In the genomic region with DNA sequence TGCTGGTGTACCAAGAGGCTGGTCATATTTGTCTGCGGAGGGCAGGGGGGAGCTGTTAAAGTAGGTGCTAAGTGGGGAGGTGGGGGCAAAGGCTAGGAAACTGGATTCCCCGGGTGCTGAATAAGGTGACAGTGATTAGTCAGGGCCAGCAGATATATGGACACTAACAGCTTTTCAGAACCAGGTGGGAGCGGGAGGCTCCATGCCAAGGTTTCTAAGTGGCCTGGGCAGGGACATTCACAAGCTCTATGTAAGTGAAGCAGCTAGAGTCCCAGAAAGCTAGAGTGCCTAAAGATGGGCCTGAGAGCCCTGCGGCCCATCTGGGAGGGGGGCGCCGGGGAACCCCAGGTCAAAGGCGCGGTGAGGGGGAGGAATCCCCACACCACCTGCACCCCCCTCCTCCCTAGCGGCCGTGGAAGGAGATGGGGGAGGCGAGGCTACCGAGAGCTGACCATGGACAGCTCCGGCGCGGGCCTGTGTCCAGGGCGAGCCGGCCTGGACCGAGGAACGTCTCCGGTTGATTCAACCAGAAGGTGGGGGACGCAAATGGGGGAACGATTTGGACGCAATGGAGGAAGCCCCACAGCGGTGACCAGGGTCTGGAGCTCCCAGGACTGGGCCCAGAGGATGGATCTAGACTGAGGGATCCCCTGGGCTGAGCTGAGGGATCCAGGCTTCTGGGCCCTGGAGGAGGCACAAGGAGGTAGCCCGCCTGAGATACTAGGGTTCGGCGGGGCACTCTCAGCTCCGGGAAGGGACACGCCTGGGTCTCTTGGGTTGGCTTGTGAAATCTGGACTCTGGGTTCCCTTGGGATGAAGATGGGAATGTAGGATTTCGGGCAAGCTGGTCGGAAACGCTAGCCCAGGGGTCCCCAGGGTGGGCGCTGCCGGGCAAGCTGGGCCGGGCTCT, we compare ENCODE assay signal across 8 mouse cellular contexts. TPM values are rescaled to one million over a fixed set of nuclear protein-coding genes. Genes with fewer than 3 reads are reported as not detected.
DNase-seq lines count a peak whose midpoint lies in the region; ATAC-seq and TF ChIP-seq lines count a peak whose summit lies in the region.

No protein-coding gene starts in this region.

- intact Hi-C loops in left cerebral cortex, adult 2 months (cut with DNase I): no loop called here

- peak overlapping the region; percentile 84 for H3K4me3 ChIP-seq in left cerebral cortex, adult 2 months
- H3K4me3 ChIP-seq in forebrain, embryonic 16.5 days (replicated peaks; ENCODE audit: low read length): peak overlapping the region; percentile 85
- H3K4me3 ChIP-seq in intestine, embryonic 16.5 days (ENCODE audit: low read length): peak overlapping the region; percentile 67
- peak overlapping the region; percentile 64 for H3K4me3 ChIP-seq in lung, embryonic 16.5 days (ENCODE audit: low read length)

- H3K9me3 ChIP-seq in forebrain, embryonic 16.5 days (ENCODE audit: control insufficient read depth, low read length): no peaks in the 10 kb centered on the region
- H3K9me3 ChIP-seq in intestine, embryonic 16.5 days (ENCODE audit: control insufficient read depth, low read length): no peaks in the 10 kb centered on the region
- no peaks in the 10 kb centered on the region for H3K9me3 ChIP-seq in lung, embryonic 16.5 days (ENCODE audit: control insufficient read depth, low read length)

- H3K4me1 ChIP-seq in forebrain, embryonic 16.5 days (replicated peaks; ENCODE audit: control insufficient read depth, insufficient read depth, low read length): peaks cover 49% of the 10 kb centered on the region
- peaks cover 35% of the 10 kb centered on the region for H3K4me1 ChIP-seq in intestine, embryonic 16.5 days (ENCODE audit: control insufficient read depth, insufficient read depth, low read length)
- H3K4me1 ChIP-seq in lung, embryonic 16.5 days (replicated peaks; ENCODE audit: control insufficient read depth, insufficient read depth, low read length): peaks cover 38% of the 10 kb centered on the region

- no peak; the same call in 1 of the 2 replicates for TF ChIP-seq CTCF in left cerebral cortex, adult 2 months (IDR thresholded peaks at IDR 0.05)

- H3K27ac ChIP-seq in left cerebral cortex, adult 2 months: peak overlapping the region; percentile 97
- H3K27ac ChIP-seq in forebrain, embryonic 16.5 days (ENCODE audit: low read length): peak overlapping the region; percentile 42
- no peak overlapping the region for H3K27ac ChIP-seq in intestine, embryonic 16.5 days (ENCODE audit: low read length)
- H3K27ac ChIP-seq in lung, embryonic 16.5 days (ENCODE audit: low read length): no peak overlapping the region

- peak overlapping the region; percentile 59 for H3K4me2 ChIP-seq in forebrain, embryonic 16.5 days (ENCODE audit: low read length)
- peak overlapping the region; percentile 98 for H3K4me2 ChIP-seq in intestine, embryonic 16.5 days (ENCODE audit: low read depth, low read length)
- peak overlapping the region; percentile 99 for H3K4me2 ChIP-seq in lung, embryonic 16.5 days (ENCODE audit: low read depth, low read length)

- peaks cover 9% of the 10 kb centered on the region for H3K27me3 ChIP-seq in forebrain, embryonic 16.5 days (replicated peaks; ENCODE audit: control insufficient read depth, insufficient read depth, low read length)
- H3K27me3 ChIP-seq in intestine, embryonic 16.5 days (replicated peaks; ENCODE audit: control insufficient read depth, insufficient read depth, low read length): peaks cover 32% of the 10 kb centered on the region
- peaks cover 58% of the 10 kb centered on the region for H3K27me3 ChIP-seq in lung, embryonic 16.5 days (ENCODE audit: control insufficient read depth, insufficient read depth, low read depth, low read length)

- ATAC-seq in forebrain, embryonic 16.5 days: no peak
- no peak for ATAC-seq in intestine, embryonic 16.5 days
- no peak for ATAC-seq in lung, embryonic 16.5 days (ENCODE audit: low read depth)
- no peak for ATAC-seq in erythroid progenitor cell, adult 5-6 weeks (replicated peaks; ENCODE audit: low FRiP score, poor library complexity, severe bottlenecking)

- 3% methylated on average over 35 of the region's 35 CpGs for WGBS in forebrain, embryonic 16.5 days
- WGBS in intestine, embryonic 16.5 days: 5% methylated on average over 34 of the region's 35 CpGs
- 3% methylated on average over 34 of the region's 35 CpGs for WGBS in lung, embryonic 16.5 days

- no peaks in the 10 kb centered on the region for H3K36me3 ChIP-seq in forebrain, embryonic 16.5 days (ENCODE audit: control insufficient read depth, insufficient read depth)
- no peaks in the 10 kb centered on the region for H3K36me3 ChIP-seq in intestine, embryonic 16.5 days (ENCODE audit: control insufficient read depth, insufficient read depth, low read length)
- no peaks in the 10 kb centered on the region for H3K36me3 ChIP-seq in lung, embryonic 16.5 days (ENCODE audit: control insufficient read depth, insufficient read depth, low read length)

- DNase-seq in left cerebral cortex, adult 2 months (ENCODE audit: extremely low spot score in 1 of 2, low spot score in 2 of 2): peak in 1 of 2 experiments; percentile 41
- DNase-seq in left cerebral cortex, adult 18-20 months (ENCODE audit: low spot score in 2 of 2): no peak
- peak; percentile 80 for DNase-seq in cerebellum, adult 11-12 months
- DNase-seq in retina, postnatal 1 day: peak; percentile 53

- peak overlapping the region; percentile 94 for H3K9ac ChIP-seq in forebrain, embryonic 16.5 days (replicated peaks; ENCODE audit: low read depth, low read length)
- peak overlapping the region; percentile 74 for H3K9ac ChIP-seq in intestine, embryonic 16.5 days (ENCODE audit: low read depth, low read length)
- H3K9ac ChIP-seq in lung, embryonic 16.5 days (ENCODE audit: low read length): peak overlapping the region; percentile 70

RNA-seq across cellular contexts. Expression of a gene that starts 0.8 kb away (rescaled TPM):
- total RNA-seq in left cerebral cortex, adult 2 months (2021): 100 to 1,000 TPM; 156 to 159 TPM
- 100 to 1,000 TPM; 154 to 170 TPM for total RNA-seq in left cerebral cortex, adult 18-20 months (2021)
- 16.1 and 19.7 TPM in 2 replicates for polyA plus RNA-seq in forebrain, embryonic 16.5 days (2015; fragmentation: Nextera tagmentation; extraction: Ambion mirVana)
- polyA plus RNA-seq in intestine, embryonic 16.5 days (2015; fragmentation: Nextera tagmentation; extraction: Ambion mirVana): 10.3 and 12.0 TPM in 2 replicates
- polyA plus RNA-seq in lung, embryonic 16.5 days (2015; fragmentation: Nextera tagmentation; extraction: Ambion mirVana): 2.2 and 2.5 TPM in 2 replicates
- not detected in 2 replicates for total RNA-seq in erythroid progenitor cell, adult 5-6 weeks (2015; ENCODE audit: low replicate concordance)
- total RNA-seq in erythroid progenitor cell, adult 5-6 weeks (2017; ENCODE audit: low replicate concordance): not detected in 2 replicates

RNA-seq across cellular contexts. Expression of a gene that starts 4.4 kb away (rescaled TPM):
- 100 to 1,000 TPM; 156 to 178 TPM for total RNA-seq in left cerebral cortex, adult 2 months (2021)
- 100 to 1,000 TPM; 133 to 165 TPM for total RNA-seq in left cerebral cortex, adult 18-20 months (2021)
- 6.1 and 18.5 TPM in 2 replicates for polyA plus RNA-seq in forebrain, embryonic 16.5 days (2015; fragmentation: Nextera tagmentation; extraction: Ambion mirVana)
- polyA plus RNA-seq in intestine, embryonic 16.5 days (2015; fragmentation: Nextera tagmentation; extraction: Ambion mirVana): 1.2 and 2.7 TPM in 2 replicates
- 0.53 TPM in 2 replicates for polyA plus RNA-seq in lung, embryonic 16.5 days (2015; fragmentation: Nextera tagmentation; extraction: Ambion mirVana)
- not detected in 2 replicates for total RNA-seq in erythroid progenitor cell, adult 5-6 weeks (2015; ENCODE audit: low replicate concordance)
- not detected in 2 replicates for total RNA-seq in erythroid progenitor cell, adult 5-6 weeks (2017; ENCODE audit: low replicate concordance)

RNA-seq across cellular contexts. Expression of a gene that starts 29.5 kb away (rescaled TPM):
- total RNA-seq in left cerebral cortex, adult 2 months (2021): 100 to 1,000 TPM; 428 to 429 TPM
- total RNA-seq in left cerebral cortex, adult 18-20 months (2021): 100 to 1,000 TPM; 372 to 395 TPM
- polyA plus RNA-seq in forebrain, embryonic 16.5 days (2015; fragmentation: Nextera tagmentation; extraction: Ambion mirVana): 206 and 215 TPM in 2 replicates
- 139 and 150 TPM in 2 replicates for polyA plus RNA-seq in intestine, embryonic 16.5 days (2015; fragmentation: Nextera tagmentation; extraction: Ambion mirVana)
- 181 and 191 TPM in 2 replicates for polyA plus RNA-seq in lung, embryonic 16.5 days (2015; fragmentation: Nextera tagmentation; extraction: Ambion mirVana)
- total RNA-seq in erythroid progenitor cell, adult 5-6 weeks (2015; ENCODE audit: low replicate concordance): 143 and 194 TPM in 2 replicates
- total RNA-seq in erythroid progenitor cell, adult 5-6 weeks (2017; ENCODE audit: low replicate concordance): 312 and 348 TPM in 2 replicates

RNA-seq across cellular contexts. Expression of a gene that starts 30.9 kb away (rescaled TPM):
- total RNA-seq in left cerebral cortex, adult 2 months (2021): under 1 TPM; 0.23 to 0.61 TPM
- under 1 TPM; 0.19 to 0.30 TPM for total RNA-seq in left cerebral cortex, adult 18-20 months (2021)
- 0.60 TPM in 1 of 2 replicates, not detected in the other for polyA plus RNA-seq in forebrain, embryonic 16.5 days (2015; fragmentation: Nextera tagmentation; extraction: Ambion mirVana)
- polyA plus RNA-seq in intestine, embryonic 16.5 days (2015; fragmentation: Nextera tagmentation; extraction: Ambion mirVana): 0.86 and 1.4 TPM in 2 replicates
- 1.8 and 2.0 TPM in 2 replicates for polyA plus RNA-seq in lung, embryonic 16.5 days (2015; fragmentation: Nextera tagmentation; extraction: Ambion mirVana)
- total RNA-seq in erythroid progenitor cell, adult 5-6 weeks (2015; ENCODE audit: low replicate concordance): not detected in 2 replicates
- total RNA-seq in erythroid progenitor cell, adult 5-6 weeks (2017; ENCODE audit: low replicate concordance): not detected in 2 replicates

RNA-seq across cellular contexts. Expression of a gene that starts 32.4 kb away (rescaled TPM):
- total RNA-seq in left cerebral cortex, adult 2 months (2021): 10 to 100 TPM; 18.5 to 24.6 TPM
- 10 to 100 TPM; 19.0 to 26.5 TPM for total RNA-seq in left cerebral cortex, adult 18-20 months (2021)
- polyA plus RNA-seq in forebrain, embryonic 16.5 days (2015; fragmentation: Nextera tagmentation; extraction: Ambion mirVana): 8.2 and 10.1 TPM in 2 replicates
- polyA plus RNA-seq in intestine, embryonic 16.5 days (2015; fragmentation: Nextera tagmentation; extraction: Ambion mirVana): 33.4 and 36.3 TPM in 2 replicates
- 19.6 and 25.0 TPM in 2 replicates for polyA plus RNA-seq in lung, embryonic 16.5 days (2015; fragmentation: Nextera tagmentation; extraction: Ambion mirVana)
- total RNA-seq in erythroid progenitor cell, adult 5-6 weeks (2015; ENCODE audit: low replicate concordance): not detected in 2 replicates
- total RNA-seq in erythroid progenitor cell, adult 5-6 weeks (2017; ENCODE audit: low replicate concordance): not detected in 2 replicates

Comparison
In these comparisons a context has a peak if more than half of its experiments do, and no peak if none do; other contexts are left out.
1. DNase-seq: peak in cerebellum, adult 11-12 months (single experiment) and retina, postnatal 1 day (single experiment); none in left cerebral cortex, adult 18-20 months (0 of 2).
2. H3K27ac ChIP-seq: peak in left cerebral cortex, adult 2 months (single experiment) and forebrain, embryonic 16.5 days (single experiment); none in intestine, embryonic 16.5 days (single experiment) and lung, embryonic 16.5 days (single experiment).
3. RNA of a gene that starts 0.8 kb away (total RNA-seq): 154 to 170 TPM in left cerebral cortex, adult 18-20 months and 156 to 159 TPM in left cerebral cortex, adult 2 months; not detected in erythroid progenitor cell, adult 5-6 weeks; every median in the first group is over 100 times any median in the second.
4. RNA of a gene that starts 4.4 kb away (total RNA-seq): 156 to 178 TPM in left cerebral cortex, adult 2 months and 133 to 165 TPM in left cerebral cortex, adult 18-20 months; not detected in erythroid progenitor cell, adult 5-6 weeks; every median in the first group is over 100 times any median in the second.
5. Peak in every context shown above with its lines, with median percentiles within 50 percentile points of each other: H3K4me3 ChIP-seq, H3K4me2 ChIP-seq and H3K9ac ChIP-seq.